Mouse (Mus musculus) neural tube, embryonic 14.5 days (tissue): ENCODE results near the gene Iqck. TPM values are rescaled to one million over a fixed set of nuclear protein-coding genes. Genes with fewer than 3 reads are reported as not detected.

ENCODE experiments used
- ATAC-seq: fragments of 200-750 bp; cut with Nextera tagmentation; 2 replicates; pipeline ENCODE4 v1.8.0; 2017; ENCODE audit warnings: low read depth, mild to moderate bottlenecking, moderate TSS enrichment, moderate library complexity
- H3K27ac ChIP-seq: fragments of 300-500 bp; sonication (generic); 2 replicates; pipeline ENCODE4 v1.5.1; 2014; ENCODE audit warnings: low read depth, mild to moderate bottlenecking, control low read depth, low read length, moderate library complexity, mixed read lengths
- H3K27me3 ChIP-seq: fragments of 300-500 bp; sonication (generic); 2 replicates; pipeline ENCODE4 v1.6.1; 2014; ENCODE audit warnings: low read length; ENCODE audit not compliant: control insufficient read depth, insufficient read depth
- H3K36me3 ChIP-seq: fragments of 300-500 bp; sonication (generic); 2 replicates; pipeline ENCODE4 v1.6.1; 2014; ENCODE audit warnings: low read length, mixed read lengths; ENCODE audit not compliant: control insufficient read depth, insufficient read depth
- H3K4me1 ChIP-seq: fragments of 300-500 bp; sonication (generic); 2 replicates; pipeline ENCODE4 v1.6.1; 2014; ENCODE audit warnings: low read length; ENCODE audit not compliant: control insufficient read depth, insufficient read depth
- H3K4me2 ChIP-seq: fragments of 300-500 bp; sonication (generic); 2 replicates; pipeline ENCODE4 v1.6.1; 2014; ENCODE audit warnings: mild to moderate bottlenecking, low read depth, low read length, control low read depth
- H3K4me3 ChIP-seq: fragments of 300-500 bp; sonication (generic); 2 replicates; pipeline ENCODE4 v1.5.1; 2014; ENCODE audit warnings: low read depth, low read length, control low read depth, mixed read lengths
- H3K9ac ChIP-seq: fragments of 300-500 bp; sonication (generic); replicated peaks from 2 replicates; pipeline ENCODE4 v1.6.1; 2014; ENCODE audit warnings: low read depth, mild to moderate bottlenecking, control low read depth, low read length, mixed read lengths
- H3K9me3 ChIP-seq: fragments of 300-500 bp; sonication (generic); 2 replicates; pipeline ENCODE4 v1.6.1; 2016; ENCODE audit warnings: low read length; ENCODE audit not compliant: control insufficient read depth
- WGBS: fragments of 180-500 bp; shearing (Covaris S2); extraction: QIAGEN DNeasy Blood & Tissue Kit; methylation state at CpG from one replicate; pipeline ENCODE4 v1.1.7; 2014; 5-methylcytosine and 5-hydroxymethylcytosine counted together
- polyA plus RNA-seq: library from polyadenylated mRNA; unstranded; fragments of >200 nt; fragmentation: Nextera tagmentation; extraction: Ambion mirVana; gene quantifications from 2 replicates; pipeline ENCODE4 v1.2.1, GENCODE M21; 2014

Iqck gene
- polyA plus RNA-seq, 1 experiment from 2014 or later = 3.4 TPM

GRCm38 (mm10) chr7:118981831-118982230, 126.3 kb downstream of the Iqck start:
- H3K9ac ChIP-seq = no peak overlapping the region
- WGBS = 95% methylated on average over 5 of the region's 5 CpGs
- H3K27me3 ChIP-seq = no peaks in the 10 kb centered on the region
- 0 out of 2 replicates have a peak, but pooled peaks cover 3% of the 10 kb centered on the region for H3K4me1 ChIP-seq
- no peak overlapping the region for H3K4me2 ChIP-seq
- no peaks in the 10 kb centered on the region for H3K9me3 ChIP-seq
- no peak overlapping the region for H3K27ac ChIP-seq
- no peak for ATAC-seq
- H3K36me3 ChIP-seq = no peaks in the 10 kb centered on the region
- H3K4me3 ChIP-seq = no peak overlapping the region

GRCm38 (mm10) chr7:118982586-118982985, 127.0 kb downstream of the Iqck start:
- H3K4me3 ChIP-seq = no peak overlapping the region
- no peak for ATAC-seq
- no peaks in the 10 kb centered on the region for H3K9me3 ChIP-seq
- no peak overlapping the region for H3K27ac ChIP-seq
- 0 out of 2 replicates have a peak, but pooled peaks cover 3% of the 10 kb centered on the region for H3K4me1 ChIP-seq
- H3K4me2 ChIP-seq = no peak overlapping the region
- no peaks in the 10 kb centered on the region for H3K36me3 ChIP-seq
- H3K27me3 ChIP-seq = no peaks in the 10 kb centered on the region
- WGBS = 80% methylated on average over 4 of the region's 4 CpGs
- H3K9ac ChIP-seq = no peak overlapping the region

GRCm38 (mm10) chr7:118983961-118984360, 128.4 kb downstream of the Iqck start:
- Histone ChIP-seq H3K4me3 (no peak overlapping the region), H3K9ac (no peak overlapping the region), H3K4me2 (no peak overlapping the region), H3K27me3 (no peaks in the 10 kb centered on the region), H3K27ac (no peak overlapping the region), H3K9me3 (no peaks in the 10 kb centered on the region), H3K4me1 (0 out of 2 replicates have a peak, but pooled peaks cover 3% of the 10 kb centered on the region), H3K36me3 (no peaks in the 10 kb centered on the region)
- peak; percentile 65; the same call in 1 of the 2 replicates for ATAC-seq
- WGBS = 55% methylated on average over 19 of the region's 19 CpGs

- Histone ChIP-seq H3K9me3 (no peaks in the 10 kb centered on the region), H3K4me2 (no peak overlapping the region), H3K9ac (no peak overlapping the region), H3K4me3 (no peak overlapping the region), H3K4me1 (0 out of 2 replicates have a peak, but pooled peaks cover 3% of the 10 kb centered on the region), H3K27ac (no peak overlapping the region), H3K27me3 (no peaks in the 10 kb centered on the region), H3K36me3 (no peaks in the 10 kb centered on the region)
- ATAC-seq = no peak
- 77% methylated on average over 4 of the region's 4 CpGs for WGBS
Observed at GRCm38 (mm10) chr7:118985786-118986185, 130.2 kb downstream of the Iqck start.

GRCm38 (mm10) chr7:118986369-118986768, 130.8 kb downstream of the Iqck start:
- no peak overlapping the region for H3K4me3 ChIP-seq
- H3K9me3 ChIP-seq = no peaks in the 10 kb centered on the region
- 67% methylated on average over 4 of the region's 4 CpGs for WGBS
- peaks cover 6% of the 10 kb centered on the region; the same call in 1 of the 2 replicates for H3K4me1 ChIP-seq
- no peaks in the 10 kb centered on the region for H3K36me3 ChIP-seq
- no peaks in the 10 kb centered on the region for H3K27me3 ChIP-seq
- no peak overlapping the region for H3K9ac ChIP-seq
- ATAC-seq = no peak
- H3K4me2 ChIP-seq = no peak overlapping the region
- no peak overlapping the region for H3K27ac ChIP-seq

GRCm38 (mm10) chr7:118989275-118989856, 133.8 kb downstream of the Iqck start:
- H3K9ac ChIP-seq = no peak overlapping the region
- H3K4me1 ChIP-seq = peaks cover 34% of the 10 kb centered on the region
- no peaks in the 10 kb centered on the region for H3K27me3 ChIP-seq
- H3K36me3 ChIP-seq = no peaks in the 10 kb centered on the region
- WGBS = 93% methylated on average over 5 of the region's 5 CpGs
- H3K4me3 ChIP-seq = no peak overlapping the region
- no peak for ATAC-seq
- H3K9me3 ChIP-seq = no peaks in the 10 kb centered on the region
- H3K4me2 ChIP-seq = no peak overlapping the region
- no peak overlapping the region for H3K27ac ChIP-seq

- Histone ChIP-seq H3K27ac (no peak overlapping the region), H3K4me2 (no peak overlapping the region), H3K27me3 (no peaks in the 10 kb centered on the region), H3K36me3 (no peaks in the 10 kb centered on the region), H3K9ac (no peak overlapping the region), H3K9me3 (no peaks in the 10 kb centered on the region), H3K4me1 (peaks cover 40% of the 10 kb centered on the region), H3K4me3 (no peak overlapping the region)
- no peak for ATAC-seq
- 52% methylated on average over 6 of the region's 6 CpGs for WGBS
Observed at GRCm38 (mm10) chr7:118990282-118990681, 134.7 kb downstream of the Iqck start.

- Histone ChIP-seq H3K9ac (no peak overlapping the region), H3K4me2 (no peak overlapping the region), H3K27me3 (no peaks in the 10 kb centered on the region), H3K36me3 (no peaks in the 10 kb centered on the region), H3K4me1 (peaks cover 45% of the 10 kb centered on the region), H3K9me3 (no peaks in the 10 kb centered on the region), H3K4me3 (no peak overlapping the region), H3K27ac (no peak overlapping the region)
- ATAC-seq = no peak
- 21% methylated on average over 4 of the region's 4 CpGs for WGBS
Observed at GRCm38 (mm10) chr7:118991341-118991884, 135.9 kb downstream of the Iqck start.

GRCm38 (mm10) chr7:118992080-118992560, 136.6 kb downstream of the Iqck start:
- peaks cover 45% of the 10 kb centered on the region for H3K4me1 ChIP-seq
- 13% methylated on average over 6 of the region's 6 CpGs for WGBS
- no peak overlapping the region for H3K9ac ChIP-seq
- H3K36me3 ChIP-seq = no peaks in the 10 kb centered on the region
- H3K4me2 ChIP-seq = peak overlapping the region; percentile 86
- no peaks in the 10 kb centered on the region for H3K27me3 ChIP-seq
- no peak for ATAC-seq
- H3K4me3 ChIP-seq = no peak overlapping the region
- no peaks in the 10 kb centered on the region for H3K9me3 ChIP-seq
- H3K27ac ChIP-seq = peak overlapping the region; percentile 2; the same call in 1 of the 2 replicates
